Mouse (Mus musculus) ES-E14 (cell line): ENCODE data around the gene Nop16. TPM values are rescaled to one million over a fixed set of nuclear protein-coding genes. Genes with fewer than 3 reads are reported as not detected.

ENCODE experiments used
- DNase-seq: peaks from one replicate; pipeline ENCODE4 v3.0.0-alpha.2; 2013; ENCODE audit warnings: low read depth, low spot score
- H3K27ac ChIP-seq: 2 replicates; pipeline ENCODE4 v1.5.1; 2012; ENCODE audit warnings: low read depth, mild to moderate bottlenecking, low read length, moderate library complexity, mixed read lengths; ENCODE audit not compliant: poor library complexity, insufficient read depth, severe bottlenecking
- H3K36me3 ChIP-seq: 2 replicates; pipeline ENCODE4 v1.6.1; 2012; ENCODE audit warnings: mild to moderate bottlenecking, low read length, moderate library complexity, mixed read lengths; ENCODE audit not compliant: control insufficient read depth, poor library complexity, insufficient read depth, severe bottlenecking
- H3K4me1 ChIP-seq, 2 experiments: fragments of 150-350 bp in 1 of 2; sonication (generic) in 1 of 2; 2 replicates each; pipeline ENCODE4 v1.6.1; 2012; ENCODE audit warnings: low read length in 2 of 2, mild to moderate bottlenecking in 1 of 2, mixed read lengths in 1 of 2; ENCODE audit not compliant: control insufficient read depth in 2 of 2, insufficient read depth in 2 of 2, poor library complexity in 1 of 2
- H3K4me3 ChIP-seq, 2 experiments: fragments of 150-350 bp in 1 of 2; sonication (generic) in 1 of 2; 2 replicates each; pipeline ENCODE4 v1.5.1; 2012; ENCODE audit warnings: low read length in 2 of 2, low read depth in 1 of 2, mild to moderate bottlenecking in 1 of 2, mixed read lengths in 1 of 2; ENCODE audit not compliant: insufficient read depth in 1 of 2, poor library complexity in 1 of 2, severe bottlenecking in 1 of 2
- H3K9ac ChIP-seq: 2 replicates; pipeline ENCODE4 v1.6.1; 2012; ENCODE audit warnings: low read depth, mild to moderate bottlenecking, low read length, mixed read lengths; ENCODE audit not compliant: poor library complexity, insufficient read depth, severe bottlenecking
- H3K9me3 ChIP-seq: fragments of 150-350 bp; sonication (generic); 2 replicates; pipeline ENCODE4 v1.6.1; 2012; ENCODE audit warnings: low read depth, mild to moderate bottlenecking, low read length; ENCODE audit not compliant: control insufficient read depth, insufficient read depth
- CHD2 ChIP-seq: IDR thresholded peaks from 2 replicates; pipeline ENCODE4 v1.6.1; 2014; ENCODE audit warnings: mild to moderate bottlenecking, low read depth, low read length, inconsistent platforms
- HCFC1 ChIP-seq: IDR thresholded peaks from 2 replicates; pipeline ENCODE4 v1.6.1; 2012; ENCODE audit warnings: low read length, inconsistent platforms, borderline replicate concordance; ENCODE audit not compliant: insufficient read depth
- MAFK ChIP-seq: IDR thresholded peaks from 2 replicates; pipeline ENCODE4 v1.6.1; 2014; ENCODE audit warnings: mild to moderate bottlenecking, low read depth, low read length, inconsistent platforms; ENCODE audit not compliant: insufficient read depth
- ZC3H11A ChIP-seq: IDR thresholded peaks from 2 replicates; pipeline ENCODE4 v1.6.1; 2012; ENCODE audit warnings: low read depth, mild to moderate bottlenecking, inconsistent platforms, low read length, borderline replicate concordance
- ZNF384 ChIP-seq: IDR thresholded peaks from 2 replicates; pipeline ENCODE4 v1.6.1; 2012; ENCODE audit warnings: low read depth, low read length, inconsistent platforms
- in situ Hi-C, 2 experiments: fragments of 600-800 bp; cut with MboI; formaldehyde crosslinking; loops; one replicate each; pipeline ENCODE4 v1.15.1; 2025; ENCODE audit warnings: low sequenced_read_pairs in 2 of 2, inconsistent platforms in 1 of 2; ENCODE audit not compliant: unreplicated experiment in 2 of 2
- total RNA-seq: library from RNA; depleted of rRNA; stranded (reverse); fragments of 300-350 nt; gene quantifications from 2 replicates; pipeline ENCODE4 v1.2.3, GENCODE M21; 2012

Gene Nop16
- total RNA-seq, 1 experiment, result 65.5 TPM

DNA sequence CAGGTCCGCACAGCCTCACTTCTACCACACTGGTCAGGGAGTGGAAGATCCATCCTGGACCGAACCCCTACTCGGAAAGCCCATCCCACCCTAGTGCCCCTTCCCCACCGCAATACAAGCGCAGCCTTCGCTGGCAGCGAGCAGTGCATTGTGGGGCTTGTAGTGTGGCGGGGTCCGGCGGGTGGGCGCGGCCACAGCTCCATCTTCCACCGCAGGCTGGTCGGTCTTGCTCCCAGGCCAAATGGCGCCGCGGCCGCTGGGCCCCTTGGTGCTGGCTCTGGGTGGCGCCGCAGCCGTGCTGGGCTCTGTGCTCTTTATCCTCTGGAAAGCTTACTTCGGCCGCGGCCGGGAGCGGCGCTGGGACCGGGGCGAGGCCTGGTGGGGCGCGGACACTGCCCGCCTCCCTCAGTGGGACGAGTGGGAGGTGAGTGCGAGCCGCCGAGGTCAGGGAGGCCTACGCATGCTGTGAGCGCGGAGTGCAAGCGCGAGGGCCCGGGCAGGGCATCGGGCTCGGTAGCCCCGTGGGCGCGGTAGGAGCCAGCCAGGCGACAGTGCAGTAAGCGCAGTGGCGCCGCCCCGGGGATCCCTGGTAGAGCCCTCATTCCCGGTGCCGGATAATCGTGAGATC, 14.9 kb downstream of the Nop16 start, which contains the start of gene Arl10:
TSS of gene Arl10 (plus strand) at position 162 of the 628 bp plus-strand sequence.
- Histone ChIP-seq H3K9ac (peak within 1 kb of the TSS; percentile 93), H3K9me3 (no peaks in the 10 kb centered on the region), H3K4me1 (peaks cover 2 to 9% of the 10 kb centered on the region in 2 experiments; a peak in 1 of 4 replicates), H3K27ac (no peak within 1 kb of the TSS), H3K36me3 (peaks cover 3% of the 10 kb centered on the region; the same call in 1 of the 2 replicates), H3K4me3 (peak within 1 kb of the TSS; percentile 89 to 92)
- peak; percentile 89 for TF ChIP-seq HCFC1
- TF ChIP-seq MAFK, result no peak
- TF ChIP-seq CHD2, result no peak
- no peak for TF ChIP-seq ZC3H11A
- TF ChIP-seq ZNF384, result no peak
- in situ Hi-C loops, result no loop called here
- no peak for DNase-seq

- no peak for DNase-seq
- in situ Hi-C loops, result no loop called here
- TF ChIP-seq ZC3H11A (no peak), MAFK (no peak), HCFC1 (no peak), ZNF384 (no peak), CHD2 (no peak)
- H3K9ac ChIP-seq, result no peak overlapping the region
- H3K9me3 ChIP-seq, result no peaks in the 10 kb centered on the region
- H3K4me3 ChIP-seq, result no peak overlapping the region
- no peaks in the 10 kb centered on the region for H3K36me3 ChIP-seq
- H3K4me1 ChIP-seq, result peaks cover 7 to 10% of the 10 kb centered on the region in 2 experiments; a peak in 3 of 4 replicates
- no peak overlapping the region for H3K27ac ChIP-seq
Observed at GRCm38 (mm10) chr13:54572621-54573020, 17.3 kb downstream of the Nop16 start.

DNA sequence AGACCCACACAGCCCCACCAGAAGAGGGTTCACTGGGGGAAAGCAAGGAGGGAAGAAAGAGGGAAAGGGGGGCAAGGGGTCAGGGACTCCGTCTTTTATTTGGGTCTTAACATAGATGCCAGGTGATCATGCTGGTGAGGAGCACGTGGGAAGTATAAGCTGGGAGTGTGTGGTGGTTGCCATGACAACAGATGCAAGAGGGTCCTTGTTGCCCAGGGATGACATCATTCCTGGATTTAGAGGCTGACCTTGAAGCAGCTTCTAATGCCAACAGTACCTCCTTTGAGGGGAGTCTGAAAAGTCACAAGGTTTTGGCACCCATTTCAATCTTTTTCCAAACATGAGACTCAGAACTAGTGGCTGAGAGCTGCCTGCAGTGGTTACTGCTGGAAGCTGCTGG, 18.3 kb downstream of the Nop16 start:
- H3K27ac ChIP-seq, result no peak overlapping the region
- H3K36me3 ChIP-seq, result no peaks in the 10 kb centered on the region
- TF ChIP-seq ZC3H11A (no peak), MAFK (no peak), CHD2 (no peak), HCFC1 (no peak), ZNF384 (no peak)
- H3K9me3 ChIP-seq, result no peaks in the 10 kb centered on the region
- no peak overlapping the region for H3K4me3 ChIP-seq
- H3K4me1 ChIP-seq, result peaks cover 7 to 13% of the 10 kb centered on the region in 2 experiments; a peak in 3 of 4 replicates
- no peak for DNase-seq
- no peak overlapping the region for H3K9ac ChIP-seq
- in situ Hi-C loops, result no loop called here

DNA sequence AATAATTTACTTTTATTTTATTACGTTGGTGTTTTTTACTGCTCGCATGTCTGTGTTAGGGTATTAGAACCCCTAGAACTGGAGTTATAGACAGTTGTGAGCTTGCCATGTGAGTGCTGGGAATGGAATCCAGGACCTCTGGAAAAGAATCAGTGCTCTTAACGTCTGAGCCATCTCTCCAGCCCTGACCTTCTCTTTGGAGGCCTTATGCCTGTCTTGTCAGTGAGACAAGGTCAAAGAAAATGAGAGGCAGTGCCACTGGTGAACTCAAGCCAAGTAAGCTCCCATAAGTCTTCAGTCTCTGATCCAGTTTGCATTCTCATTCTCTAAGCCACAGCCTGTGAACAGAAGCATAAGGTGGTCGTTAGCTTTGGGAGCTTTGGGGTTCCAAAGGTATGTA, 19.2 kb downstream of the Nop16 start:
- TF ChIP-seq CHD2, result no peak
- no peak for TF ChIP-seq ZC3H11A
- no peak for TF ChIP-seq HCFC1
- TF ChIP-seq ZNF384, result no peak
- TF ChIP-seq MAFK, result no peak
- in situ Hi-C loops, result no loop called here

More for the DNA sequence above, 19.2 kb downstream of the Nop16 start:
- H3K4me1 ChIP-seq, result peaks cover 10 to 19% of the 10 kb centered on the region in 2 experiments; a peak in 3 of 4 replicates
- no peak overlapping the region for H3K27ac ChIP-seq
- no peaks in the 10 kb centered on the region for H3K36me3 ChIP-seq
- DNase-seq, result no peak
- no peak overlapping the region for H3K4me3 ChIP-seq
- H3K9ac ChIP-seq, result no peak overlapping the region
- H3K9me3 ChIP-seq, result no peaks in the 10 kb centered on the region
